Mouse (Mus musculus): ENCODE data around the gene Pde4d.
A peak's percentile ranks its signal among the peaks of the same experiment; 100 is the strongest.

Pde4d gene

GRCm38 (mm10) chr13:108449116-108450097 is at the start of gene Pde4d:
TSS of gene Pde4d (plus strand) at chr13:108449948.
- DNase-seq (ENCODE audit: low spot score): peak; percentile 37

- no peak for DNase-seq (ENCODE audit: low spot score)
Measured at GRCm38 (mm10) chr13:108403197-108403596, 46.6 kb upstream of the Pde4d start.

- DNase-seq (ENCODE audit: low spot score): no peak
Measured at GRCm38 (mm10) chr13:108404372-108404771, 45.4 kb upstream of the Pde4d start.

- DNase-seq (ENCODE audit: low spot score): no peak
Measured at GRCm38 (mm10) chr13:108415464-108415863, 34.3 kb upstream of the Pde4d start.

GRCm38 (mm10) chr13:108418741-108419507 is 30.8 kb upstream of the Pde4d start:
- DNase-seq (ENCODE audit: low spot score): no peak

- no peak for DNase-seq (ENCODE audit: low spot score)
Measured at GRCm38 (mm10) chr13:108426322-108426721, 23.4 kb upstream of the Pde4d start.

- no peak for DNase-seq (ENCODE audit: low spot score)
Measured at GRCm38 (mm10) chr13:108428809-108429208, 20.9 kb upstream of the Pde4d start.

- no peak for DNase-seq (ENCODE audit: low spot score)
Measured at GRCm38 (mm10) chr13:108429623-108430022, 20.1 kb upstream of the Pde4d start.

GRCm38 (mm10) chr13:108431776-108432175 is 18.0 kb upstream of the Pde4d start:
- DNase-seq (ENCODE audit: low spot score): no peak

GRCm38 (mm10) chr13:108435687-108436086 is 14.1 kb upstream of the Pde4d start:
- DNase-seq (ENCODE audit: low spot score): no peak

GRCm38 (mm10) chr13:108437424-108437823 is 12.3 kb upstream of the Pde4d start:
- no peak for DNase-seq (ENCODE audit: low spot score)

- no peak for DNase-seq (ENCODE audit: low spot score)
Measured at GRCm38 (mm10) chr13:108439012-108439411, 10.7 kb upstream of the Pde4d start.

- DNase-seq (ENCODE audit: low spot score): no peak
Measured at GRCm38 (mm10) chr13:108448348-108448931, 1.3 kb upstream of the Pde4d start.

- no peak for DNase-seq (ENCODE audit: low spot score)
Measured at GRCm38 (mm10) chr13:108451122-108451521, 1.4 kb downstream of the Pde4d start.

- no peak for DNase-seq (ENCODE audit: low spot score)
Measured at GRCm38 (mm10) chr13:108453064-108453919, 3.5 kb downstream of the Pde4d start.

GRCm38 (mm10) chr13:108462518-108462917 is 12.8 kb downstream of the Pde4d start:
- DNase-seq (ENCODE audit: low spot score): no peak

GRCm38 (mm10) chr13:108465755-108466154 is 16.0 kb downstream of the Pde4d start:
- DNase-seq (ENCODE audit: low spot score): no peak

- DNase-seq (ENCODE audit: low spot score): no peak
Measured at GRCm38 (mm10) chr13:108467046-108467445, 17.3 kb downstream of the Pde4d start.

GRCm38 (mm10) chr13:108480451-108480850 is 30.7 kb downstream of the Pde4d start:
- no peak for DNase-seq (ENCODE audit: low spot score)

GRCm38 (mm10) chr13:108485036-108485435 is 35.3 kb downstream of the Pde4d start:
- no peak for DNase-seq (ENCODE audit: low spot score)

- DNase-seq (ENCODE audit: low spot score): no peak
Measured at GRCm38 (mm10) chr13:108487066-108487465, 37.3 kb downstream of the Pde4d start.
